Mouse (Mus musculus): ENCODE measurements around the gene Sept8. TPM values are rescaled to one million over a fixed set of nuclear protein-coding genes. Genes with fewer than 3 reads are reported as not detected.

Sept8 gene
- polyA plus RNA-seq, 1 experiment: 13.9 TPM

GRCm38 (mm10) chr11:53524905-53525304, 5.8 kb downstream of the Sept8 start:
- Histone ChIP-seq H3K4me3 (ENCODE audit: extremely low read depth, insufficient read depth, insufficient read length) (no peak overlapping the region), H3K27ac (ENCODE audit: insufficient read depth, low read length) (no peak overlapping the region), H3K36me3 (ENCODE audit: control insufficient read depth, insufficient read depth, low read length) (no peaks in the 10 kb centered on the region), H3K4me1 (ENCODE audit: control insufficient read depth, insufficient read depth, insufficient read length) (no peaks in the 10 kb centered on the region), H3K27me3 (ENCODE audit: control insufficient read depth, insufficient read depth, low read length) (peaks cover 3% of the 10 kb centered on the region; the same call in 1 of the 2 replicates)
- 85% methylated on average over 6 of the region's 6 CpGs for WGBS
- DNase-seq (ENCODE audit: low read depth in 1 of 2, low spot score in 2 of 2): no peak
- no peak for TF ChIP-seq POLR2A (IDR thresholded peaks at IDR 0.05; ENCODE audit: low read depth, low read length)
- TF ChIP-seq CTCF (IDR thresholded peaks at IDR 0.05; ENCODE audit: extremely low read depth, insufficient read depth, insufficient read length, insufficient replicate concordance): no peak

GRCm38 (mm10) chr11:53525461-53525860, 6.4 kb downstream of the Sept8 start:
- Histone ChIP-seq H3K27ac (ENCODE audit: insufficient read depth, low read length) (no peak overlapping the region; the same call in 1 of the 2 replicates), H3K4me1 (ENCODE audit: control insufficient read depth, insufficient read depth, insufficient read length) (no peaks in the 10 kb centered on the region), H3K27me3 (ENCODE audit: control insufficient read depth, insufficient read depth, low read length) (no peaks in the 10 kb centered on the region), H3K4me3 (ENCODE audit: extremely low read depth, insufficient read depth, insufficient read length) (no peak overlapping the region), H3K36me3 (ENCODE audit: control insufficient read depth, insufficient read depth, low read length) (no peaks in the 10 kb centered on the region)
- WGBS: 85% methylated on average over 4 of the region's 4 CpGs
- DNase-seq (ENCODE audit: low read depth in 1 of 2, low spot score in 2 of 2): no peak
- TF ChIP-seq POLR2A (IDR thresholded peaks at IDR 0.05; ENCODE audit: low read depth, low read length): no peak
- TF ChIP-seq CTCF (IDR thresholded peaks at IDR 0.05; ENCODE audit: extremely low read depth, insufficient read depth, insufficient read length, insufficient replicate concordance): no peak

GRCm38 (mm10) chr11:53528397-53529252, 9.6 kb downstream of the Sept8 start:
- no peak overlapping the region for H3K4me3 ChIP-seq (ENCODE audit: extremely low read depth, insufficient read depth, insufficient read length)
- DNase-seq (ENCODE audit: low read depth in 1 of 2, low spot score in 2 of 2): no peak
- no peaks in the 10 kb centered on the region for H3K27me3 ChIP-seq (ENCODE audit: control insufficient read depth, insufficient read depth, low read length)
- H3K36me3 ChIP-seq (ENCODE audit: control insufficient read depth, insufficient read depth, low read length): no peaks in the 10 kb centered on the region
- H3K4me1 ChIP-seq (ENCODE audit: control insufficient read depth, insufficient read depth, insufficient read length): no peaks in the 10 kb centered on the region
- no peak overlapping the region for H3K27ac ChIP-seq (ENCODE audit: insufficient read depth, low read length)
- TF ChIP-seq POLR2A (IDR thresholded peaks at IDR 0.05; ENCODE audit: low read depth, low read length): no peak
- no peak for TF ChIP-seq CTCF (IDR thresholded peaks at IDR 0.05; ENCODE audit: extremely low read depth, insufficient read depth, insufficient read length, insufficient replicate concordance)
- 63% methylated on average over 9 of the region's 9 CpGs for WGBS

GRCm38 (mm10) chr11:53529253-53529557, 10.1 kb downstream of the Sept8 start:
- DNase-seq (ENCODE audit: low read depth in 1 of 2, low spot score in 2 of 2): no peak
- Histone ChIP-seq H3K36me3 (ENCODE audit: control insufficient read depth, insufficient read depth, low read length) (no peaks in the 10 kb centered on the region), H3K4me1 (ENCODE audit: control insufficient read depth, insufficient read depth, insufficient read length) (no peaks in the 10 kb centered on the region), H3K27ac (ENCODE audit: insufficient read depth, low read length) (no peak overlapping the region), H3K4me3 (ENCODE audit: extremely low read depth, insufficient read depth, insufficient read length) (no peak overlapping the region), H3K27me3 (ENCODE audit: control insufficient read depth, insufficient read depth, low read length) (no peaks in the 10 kb centered on the region)
- 56% methylated on average over 6 of the region's 6 CpGs for WGBS
- TF ChIP-seq POLR2A (IDR thresholded peaks at IDR 0.05; ENCODE audit: low read depth, low read length): no peak
- TF ChIP-seq CTCF (IDR thresholded peaks at IDR 0.05; ENCODE audit: extremely low read depth, insufficient read depth, insufficient read length, insufficient replicate concordance): no peak

- no peaks in the 10 kb centered on the region for H3K4me1 ChIP-seq (ENCODE audit: control insufficient read depth, insufficient read depth, insufficient read length)
- H3K36me3 ChIP-seq (ENCODE audit: control insufficient read depth, insufficient read depth, low read length): no peaks in the 10 kb centered on the region
- H3K4me3 ChIP-seq (ENCODE audit: extremely low read depth, insufficient read depth, insufficient read length): no peak overlapping the region
- no peaks in the 10 kb centered on the region for H3K27me3 ChIP-seq (ENCODE audit: control insufficient read depth, insufficient read depth, low read length)
- H3K27ac ChIP-seq (ENCODE audit: insufficient read depth, low read length): no peak overlapping the region
- DNase-seq (ENCODE audit: low read depth in 1 of 2, low spot score in 2 of 2): no peak
- TF ChIP-seq POLR2A (IDR thresholded peaks at IDR 0.05; ENCODE audit: low read depth, low read length) (no peak), CTCF (IDR thresholded peaks at IDR 0.05; ENCODE audit: extremely low read depth, insufficient read depth, insufficient read length, insufficient replicate concordance) (no peak)
- WGBS: 95% methylated on average over 9 of the region's 9 CpGs
These were observed 10.9 kb downstream of the Sept8 start for GRCm38 (mm10) chr11:53530001-53530400.

GRCm38 (mm10) chr11:53531578-53532230, 12.6 kb downstream of the Sept8 start:
- Histone ChIP-seq H3K36me3 (ENCODE audit: control insufficient read depth, insufficient read depth, low read length) (no peaks in the 10 kb centered on the region), H3K4me1 (ENCODE audit: control insufficient read depth, insufficient read depth, insufficient read length) (no peaks in the 10 kb centered on the region), H3K27me3 (ENCODE audit: control insufficient read depth, insufficient read depth, low read length) (no peaks in the 10 kb centered on the region), H3K4me3 (ENCODE audit: extremely low read depth, insufficient read depth, insufficient read length) (no peak overlapping the region), H3K27ac (ENCODE audit: insufficient read depth, low read length) (no peak overlapping the region)
- TF ChIP-seq POLR2A (IDR thresholded peaks at IDR 0.05; ENCODE audit: low read depth, low read length): no peak
- TF ChIP-seq CTCF (IDR thresholded peaks at IDR 0.05; ENCODE audit: extremely low read depth, insufficient read depth, insufficient read length, insufficient replicate concordance): no peak
- WGBS: 87% methylated on average over 10 of the region's 10 CpGs
- no peak for DNase-seq (ENCODE audit: low read depth in 1 of 2, low spot score in 2 of 2)

- WGBS: 43% methylated on average over 1 of the region's 1 CpGs
- Histone ChIP-seq H3K36me3 (ENCODE audit: control insufficient read depth, insufficient read depth, low read length) (no peaks in the 10 kb centered on the region), H3K4me3 (ENCODE audit: extremely low read depth, insufficient read depth, insufficient read length) (no peak overlapping the region)
These were observed 13.2 kb downstream of the Sept8 start for GRCm38 (mm10) chr11:53532231-53532620.

More at GRCm38 (mm10) chr11:53532231-53532620, 13.2 kb downstream of the Sept8 start:
- DNase-seq (ENCODE audit: low read depth in 1 of 2, low spot score in 2 of 2): no peak
- TF ChIP-seq CTCF (IDR thresholded peaks at IDR 0.05; ENCODE audit: extremely low read depth, insufficient read depth, insufficient read length, insufficient replicate concordance) (no peak), POLR2A (IDR thresholded peaks at IDR 0.05; ENCODE audit: low read depth, low read length) (no peak)
- Histone ChIP-seq H3K27me3 (ENCODE audit: control insufficient read depth, insufficient read depth, low read length) (no peaks in the 10 kb centered on the region), H3K27ac (ENCODE audit: insufficient read depth, low read length) (no peak overlapping the region), H3K4me1 (ENCODE audit: control insufficient read depth, insufficient read depth, insufficient read length) (no peaks in the 10 kb centered on the region)

Measured in spleen, adult 2 months (tissue).